ENCODE assay signal across 15 mouse cellular contexts in the genomic region with DNA sequence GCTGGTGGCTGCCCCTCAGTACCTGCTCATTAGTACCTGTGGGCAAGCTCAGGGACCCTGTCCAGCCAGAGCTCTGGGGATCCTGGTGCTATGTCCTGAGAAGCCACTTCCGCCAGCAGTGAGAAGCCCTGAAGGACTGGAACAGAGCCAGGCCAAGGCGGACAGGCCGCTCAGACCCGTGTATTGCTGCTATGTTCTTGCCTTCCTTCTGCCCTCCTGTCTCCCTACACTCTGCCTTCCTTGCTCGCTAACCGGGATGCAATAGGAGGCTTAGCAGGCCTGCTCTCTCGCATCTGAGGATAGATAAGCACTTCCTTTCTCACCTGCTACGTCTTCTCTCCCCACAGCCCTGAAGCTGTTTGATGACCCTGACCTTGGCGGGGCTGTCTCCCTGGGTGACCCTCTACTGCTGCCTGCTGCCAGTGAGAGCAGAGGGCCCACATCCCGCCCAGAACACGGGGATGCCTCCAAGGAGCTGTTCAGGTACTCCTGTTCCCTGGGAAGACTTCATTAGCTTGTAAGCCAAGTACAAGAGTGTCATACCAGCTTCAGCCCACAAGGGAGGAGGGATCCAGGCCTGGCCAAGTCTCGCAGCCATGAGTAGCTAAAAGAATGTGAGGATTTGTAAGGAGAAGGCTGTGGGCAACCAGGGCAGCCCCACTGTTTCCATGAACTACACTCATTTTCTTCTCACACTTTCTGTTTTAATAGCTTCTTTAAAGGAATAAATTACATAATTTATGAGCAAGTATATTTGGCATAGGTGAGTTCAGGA. TPM values are rescaled to one million over a fixed set of nuclear protein-coding genes. Genes with fewer than 3 reads are reported as not detected.
DNase-seq lines count a peak whose midpoint lies in the region; ATAC-seq and TF ChIP-seq lines count a peak whose summit lies in the region.
"Had no signal": no experiment of that assay in that cellular context is flagged by ENCODE, and none has a peak within 500 bp of the region (broad histone marks: within the 10 kb centered on the region; RNA-seq: fewer than 3 reads in every experiment).

No protein-coding gene starts in this region.

- no peak for ATAC-seq in forebrain, embryonic 11.5 days (replicated peaks; ENCODE audit: low FRiP score)
- no peak for ATAC-seq in hindbrain, embryonic 16.5 days
- peak; percentile 45; the same call in 1 of the 2 replicates for ATAC-seq in midbrain, postnatal 0 days (ENCODE audit: low FRiP score)
- ATAC-seq in midbrain, embryonic 16.5 days, result no peak
- ATAC-seq: forebrain, embryonic 13.5 days had no signal

- no peak overlapping the region for H3K9ac ChIP-seq in forebrain, embryonic 11.5 days (ENCODE audit: low read length)
- H3K9ac ChIP-seq in hindbrain, embryonic 16.5 days (ENCODE audit: low read depth, low read length), result no peak overlapping the region
- H3K9ac ChIP-seq in midbrain, postnatal 0 days (replicated peaks; ENCODE audit: low read length, poor library complexity, severe bottlenecking), result no peak overlapping the region
- no peak overlapping the region for H3K9ac ChIP-seq in midbrain, embryonic 16.5 days (ENCODE audit: low read depth, low read length)
- H3K9ac ChIP-seq: forebrain, embryonic 13.5 days; midbrain, embryonic 12.5 days; neural tube, embryonic 13.5 days had no signal

- TF ChIP-seq CTCF in midbrain, postnatal 0 days (IDR thresholded peaks at IDR 0.05), result peak; percentile 53

- H3K9me3 ChIP-seq in forebrain, embryonic 10.5 days, result no peaks in the 10 kb centered on the region
- no peaks in the 10 kb centered on the region for H3K9me3 ChIP-seq in forebrain, embryonic 11.5 days (ENCODE audit: control insufficient read depth, low read length)
- H3K9me3 ChIP-seq in hindbrain, embryonic 10.5 days, result no peaks in the 10 kb centered on the region
- H3K9me3 ChIP-seq in hindbrain, embryonic 16.5 days (ENCODE audit: control insufficient read depth, low read length), result no peaks in the 10 kb centered on the region
- H3K9me3 ChIP-seq in midbrain, postnatal 0 days (ENCODE audit: low read length), result no peaks in the 10 kb centered on the region
- H3K9me3 ChIP-seq in midbrain, embryonic 16.5 days (replicated peaks; ENCODE audit: control insufficient read depth, low read length, poor library complexity, severe bottlenecking), result no peaks in the 10 kb centered on the region
- H3K9me3 ChIP-seq: forebrain, embryonic 13.5 days; midbrain, embryonic 12.5 days; neural tube, embryonic 13.5 days had no signal

- DNase-seq in forebrain, embryonic 10.5 days (ENCODE audit: extremely low spot score, low spot score), result no peak
- no peak for DNase-seq in forebrain, embryonic 11.5 days (ENCODE audit: low spot score)
- DNase-seq in hindbrain, embryonic 10.5 days (ENCODE audit: low spot score), result no peak
- no peak for DNase-seq in midbrain, postnatal 0 days (ENCODE audit: low spot score)
- no peak for DNase-seq in liver
- no peak for DNase-seq in urinary bladder, adult 2 months (ENCODE audit: low spot score)
- DNase-seq: B cell, adult 2 months; cerebellum, adult 8-10 months; layer of hippocampus, adult 9-11 months had no signal

- H3K4me3 ChIP-seq in forebrain, embryonic 10.5 days, result no peak overlapping the region
- no peak overlapping the region for H3K4me3 ChIP-seq in forebrain, embryonic 11.5 days (ENCODE audit: low read depth, low read length)
- H3K4me3 ChIP-seq in hindbrain, embryonic 10.5 days, result no peak overlapping the region
- no peak overlapping the region for H3K4me3 ChIP-seq in hindbrain, embryonic 16.5 days (ENCODE audit: low read length)
- no peak overlapping the region for H3K4me3 ChIP-seq in midbrain, postnatal 0 days (ENCODE audit: low read depth, low read length)
- H3K4me3 ChIP-seq in midbrain, embryonic 16.5 days (ENCODE audit: low read depth, low read length), result no peak overlapping the region
- H3K4me3 ChIP-seq: forebrain, embryonic 13.5 days; midbrain, embryonic 12.5 days; neural tube, embryonic 13.5 days had no signal

- no peaks in the 10 kb centered on the region for H3K27me3 ChIP-seq in forebrain, embryonic 10.5 days (ENCODE audit: poor library complexity, severe bottlenecking)
- no peaks in the 10 kb centered on the region for H3K27me3 ChIP-seq in forebrain, embryonic 11.5 days (ENCODE audit: control insufficient read depth, insufficient read depth, low read length)
- no peaks in the 10 kb centered on the region for H3K27me3 ChIP-seq in hindbrain, embryonic 10.5 days (ENCODE audit: insufficient read depth, poor library complexity, severe bottlenecking)
- H3K27me3 ChIP-seq in hindbrain, embryonic 16.5 days (replicated peaks; ENCODE audit: control insufficient read depth, insufficient read depth, low read length), result no peaks in the 10 kb centered on the region
- no peaks in the 10 kb centered on the region for H3K27me3 ChIP-seq in midbrain, postnatal 0 days (ENCODE audit: insufficient read depth, low read length)
- H3K27me3 ChIP-seq in midbrain, embryonic 16.5 days (ENCODE audit: control insufficient read depth, insufficient read depth, low read depth, low read length), result no peaks in the 10 kb centered on the region
- H3K27me3 ChIP-seq: forebrain, embryonic 13.5 days; midbrain, embryonic 12.5 days; neural tube, embryonic 13.5 days had no signal

- H3K27ac ChIP-seq in forebrain, embryonic 10.5 days, result peak overlapping the region; percentile 53
- no peak overlapping the region for H3K27ac ChIP-seq in forebrain, embryonic 11.5 days (ENCODE audit: low read depth, low read length)
- 0 out of 2 replicates have a peak overlapping the region, but pooled peaks have one; percentile 46 for H3K27ac ChIP-seq in hindbrain, embryonic 10.5 days
- no peak overlapping the region for H3K27ac ChIP-seq in hindbrain, embryonic 16.5 days (ENCODE audit: low read depth, low read length)
- H3K27ac ChIP-seq in midbrain, postnatal 0 days (ENCODE audit: low read depth, low read length), result no peak overlapping the region
- H3K27ac ChIP-seq in midbrain, embryonic 16.5 days (ENCODE audit: low read length), result no peak overlapping the region
- H3K27ac ChIP-seq: forebrain, embryonic 13.5 days had no signal

- H3K4me2 ChIP-seq in forebrain, embryonic 11.5 days (ENCODE audit: low read depth, low read length, severe bottlenecking), result no peak overlapping the region
- H3K4me2 ChIP-seq in hindbrain, embryonic 16.5 days (ENCODE audit: low read length), result no peak overlapping the region
- H3K4me2 ChIP-seq in midbrain, postnatal 0 days (ENCODE audit: low read depth, low read length, poor library complexity, severe bottlenecking), result no peak overlapping the region
- H3K4me2 ChIP-seq in midbrain, embryonic 16.5 days (ENCODE audit: low read length), result no peak overlapping the region
- H3K4me2 ChIP-seq: forebrain, embryonic 13.5 days; midbrain, embryonic 12.5 days; neural tube, embryonic 13.5 days had no signal

- peaks cover 46% of the 10 kb centered on the region for H3K36me3 ChIP-seq in forebrain, embryonic 10.5 days (replicated peaks)
- no peaks in the 10 kb centered on the region; the same call in 1 of the 2 replicates for H3K36me3 ChIP-seq in forebrain, embryonic 11.5 days (ENCODE audit: control insufficient read depth, insufficient read depth, low read length)
- peaks cover 35% of the 10 kb centered on the region for H3K36me3 ChIP-seq in hindbrain, embryonic 10.5 days
- H3K36me3 ChIP-seq in hindbrain, embryonic 16.5 days (ENCODE audit: control insufficient read depth, insufficient read depth, low read length), result peaks cover 13% of the 10 kb centered on the region; the same call in 1 of the 2 replicates
- H3K36me3 ChIP-seq in midbrain, postnatal 0 days (ENCODE audit: insufficient read depth, low read length), result peaks cover 38% of the 10 kb centered on the region
- H3K36me3 ChIP-seq in midbrain, embryonic 16.5 days (ENCODE audit: control insufficient read depth, insufficient read depth, low read length), result peaks cover 15% of the 10 kb centered on the region

- 86% methylated on average over 12 of the region's 12 CpGs for WGBS in forebrain, embryonic 10.5 days
- WGBS in forebrain, embryonic 11.5 days, result 87% methylated on average over 12 of the region's 12 CpGs
- 85% methylated on average over 12 of the region's 12 CpGs for WGBS in hindbrain, embryonic 10.5 days
- 73% methylated on average over 12 of the region's 12 CpGs for WGBS in hindbrain, embryonic 16.5 days
- WGBS in midbrain, postnatal 0 days, result 69% methylated on average over 12 of the region's 12 CpGs
- WGBS in midbrain, embryonic 16.5 days, result 74% methylated on average over 12 of the region's 12 CpGs

- H3K4me1 ChIP-seq in forebrain, embryonic 10.5 days, result peaks cover 35% of the 10 kb centered on the region
- peaks cover 8% of the 10 kb centered on the region for H3K4me1 ChIP-seq in forebrain, embryonic 11.5 days (replicated peaks; ENCODE audit: control insufficient read depth, insufficient read depth, low read length)
- H3K4me1 ChIP-seq in hindbrain, embryonic 10.5 days (replicated peaks), result peaks cover 36% of the 10 kb centered on the region
- peaks cover 4% of the 10 kb centered on the region; the same call in 1 of the 2 replicates for H3K4me1 ChIP-seq in hindbrain, embryonic 16.5 days (ENCODE audit: control insufficient read depth, insufficient read depth, low read depth, low read length)
- no peaks in the 10 kb centered on the region for H3K4me1 ChIP-seq in midbrain, postnatal 0 days (ENCODE audit: insufficient read depth, low read length)
- no peaks in the 10 kb centered on the region; the same call in 1 of the 2 replicates for H3K4me1 ChIP-seq in midbrain, embryonic 16.5 days (ENCODE audit: control insufficient read depth, insufficient read depth, low read length)

RNA-seq across cellular contexts. Expression of a gene that starts 24.2 kb away (rescaled TPM):
- 15.3 and 17.8 TPM in 2 replicates for polyA plus RNA-seq in forebrain, embryonic 10.5 days (2016; fragmentation: Nextera tagmentation; extraction: Ambion mirVana)
- 7.8 and 10.5 TPM in 2 replicates for polyA plus RNA-seq in forebrain, embryonic 11.5 days (2014; fragmentation: Nextera tagmentation; extraction: Ambion mirVana)
- polyA plus RNA-seq in hindbrain, embryonic 10.5 days (2016; fragmentation: Nextera tagmentation; extraction: Ambion mirVana), result 14.2 and 16.7 TPM in 2 replicates
- polyA plus RNA-seq in hindbrain, embryonic 16.5 days (2015; fragmentation: Nextera tagmentation; extraction: Ambion mirVana), result 10.1 and 10.6 TPM in 2 replicates
- 5.9 and 8.3 TPM in 2 replicates for total RNA-seq in midbrain, postnatal 0 days (2014; rRNA removed)
- polyA plus RNA-seq in midbrain, postnatal 0 days (2015; fragmentation: Nextera tagmentation; extraction: Ambion mirVana), result 5.1 and 5.4 TPM in 2 replicates
- 8.4 and 8.9 TPM in 2 replicates for polyA plus RNA-seq in midbrain, embryonic 16.5 days (2015; fragmentation: Nextera tagmentation; extraction: Ambion mirVana)
- polyA plus RNA-seq in urinary bladder, adult 2 months (2012; rRNA removed), result 16.7 and 19.7 TPM in 2 replicates

RNA-seq across cellular contexts. Expression of a gene that starts 35.7 kb away (rescaled TPM):
- polyA plus RNA-seq in forebrain, embryonic 10.5 days (2016; fragmentation: Nextera tagmentation; extraction: Ambion mirVana), result 0.11 TPM in 1 of 2 replicates, not detected in the other
- polyA plus RNA-seq in forebrain, embryonic 11.5 days (2014; fragmentation: Nextera tagmentation; extraction: Ambion mirVana), result 0.75 TPM in 1 of 2 replicates, not detected in the other
- polyA plus RNA-seq in hindbrain, embryonic 10.5 days (2016; fragmentation: Nextera tagmentation; extraction: Ambion mirVana), result 0.81 and 1.9 TPM in 2 replicates
- 0.28 and 0.29 TPM in 2 replicates for polyA plus RNA-seq in hindbrain, embryonic 16.5 days (2015; fragmentation: Nextera tagmentation; extraction: Ambion mirVana)
- total RNA-seq in midbrain, postnatal 0 days (2014; rRNA removed), result 4.7 TPM in 1 of 2 replicates, not detected in the other
- 0.11 and 0.12 TPM in 2 replicates for polyA plus RNA-seq in midbrain, postnatal 0 days (2015; fragmentation: Nextera tagmentation; extraction: Ambion mirVana)
- polyA plus RNA-seq in midbrain, embryonic 16.5 days (2015; fragmentation: Nextera tagmentation; extraction: Ambion mirVana), result 0.15 and 0.16 TPM in 2 replicates
- polyA plus RNA-seq in urinary bladder, adult 2 months (2012; rRNA removed), result 0.06 TPM in 1 of 2 replicates, not detected in the other
- total RNA-seq: MEL had no signal
- polyA plus RNA-seq: forebrain, embryonic 13.5 days had no signal

Comparison
In these comparisons a context has a peak if more than half of its experiments do, and no peak if none do; other contexts are left out.
1. H3K27ac ChIP-seq: peak in forebrain, embryonic 10.5 days (single experiment) and hindbrain, embryonic 10.5 days (single experiment); none in forebrain, embryonic 11.5 days (single experiment), hindbrain, embryonic 16.5 days (single experiment), midbrain, postnatal 0 days (single experiment) and midbrain, embryonic 16.5 days (single experiment).